Mouse (Mus musculus) spleen, adult 12 weeks (tissue): ENCODE measurements around the gene Sdr16c6.

Experiments
- DNase-seq: peaks from one replicate; pipeline ENCODE4 v3.0.0; 2022; ENCODE audit warnings: low spot score

Gene Sdr16c6

DNA sequence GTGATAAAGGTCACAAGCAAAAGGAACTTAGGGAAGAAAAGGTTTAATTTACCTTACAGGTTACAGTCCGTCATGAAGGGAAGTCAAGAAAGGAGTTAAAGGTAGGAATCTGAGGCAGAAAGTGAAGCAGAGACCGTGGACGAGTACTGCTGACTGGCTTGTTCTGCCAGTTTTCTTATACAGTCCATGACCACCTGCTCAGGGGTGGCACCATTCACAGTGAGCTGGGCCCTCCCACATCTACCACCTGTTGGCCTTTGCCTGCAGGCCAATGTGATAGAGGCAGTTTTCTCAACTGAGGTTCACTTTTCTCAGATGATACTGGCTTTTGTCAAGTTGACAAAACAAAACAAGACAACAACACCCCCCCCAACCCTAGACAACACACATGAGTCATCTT, at the start of gene Sdr16c6:
Gene Sdr16c6 (minus strand): TSS at position 151 of the 400 bp plus-strand sequence.
- DNase-seq = no peak

DNA sequence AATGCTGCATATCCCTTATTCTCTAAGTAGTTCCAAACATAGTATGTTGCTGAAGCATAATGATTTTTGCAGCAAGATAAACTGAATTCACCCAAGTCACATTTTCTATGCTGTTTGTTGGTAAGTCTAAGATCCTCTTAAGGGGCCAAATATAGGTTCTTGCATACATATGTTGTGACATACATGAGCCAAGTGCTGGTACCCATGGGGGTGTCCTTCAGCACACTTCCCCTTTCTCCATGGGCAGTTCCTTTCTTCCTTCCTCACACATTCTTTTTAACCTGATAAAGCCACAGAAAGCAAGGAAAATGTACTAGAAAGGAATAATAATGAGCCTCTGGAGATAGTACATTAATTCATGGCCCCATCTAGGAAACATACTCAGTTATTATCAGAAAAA, 2.9 kb upstream of the Sdr16c6 start:
- no peak for DNase-seq

DNA sequence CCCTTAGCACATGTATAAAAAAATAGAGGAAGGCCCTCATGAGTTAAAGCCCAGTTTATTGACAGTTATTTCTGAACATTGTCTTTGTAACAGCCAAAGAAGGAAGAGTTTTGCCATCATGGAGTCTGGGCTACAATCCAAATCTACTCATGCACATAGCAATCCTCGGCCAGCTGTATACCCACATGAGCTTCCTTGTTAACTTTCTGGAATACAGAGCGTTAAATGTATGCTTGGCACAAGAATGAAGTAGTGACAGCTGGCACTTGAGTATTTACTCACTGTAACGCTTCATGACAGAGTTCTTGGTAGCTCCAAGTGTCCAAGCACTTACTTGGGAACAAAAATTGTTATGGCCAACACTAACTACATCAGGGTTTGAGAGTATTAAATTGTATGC, 1.8 kb upstream of the Sdr16c6 start:
- no peak for DNase-seq

DNA sequence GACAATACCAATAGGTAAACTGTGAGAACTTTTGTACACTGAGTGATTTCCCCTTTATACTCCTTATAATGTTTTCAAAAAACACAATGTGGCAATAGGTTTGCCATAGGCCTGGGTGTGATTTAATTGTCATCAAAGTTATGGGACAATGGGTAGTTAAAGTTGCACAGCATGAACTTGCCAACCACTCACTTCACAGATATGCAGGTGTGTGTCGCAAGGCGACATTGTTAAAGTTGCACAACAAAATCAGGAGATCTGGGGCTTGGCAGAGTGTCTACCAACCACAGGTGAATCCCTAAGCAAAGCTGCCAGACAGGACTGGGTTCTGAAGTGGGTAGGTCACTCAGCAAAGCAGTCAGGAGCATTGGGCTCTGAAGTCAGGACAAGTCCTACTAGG, 1.3 kb downstream of the Sdr16c6 start:
- DNase-seq = no peak
